Mouse (Mus musculus): ENCODE measurements around the gene Dusp16.

- TF ChIP-seq TAL1 (IDR thresholded peaks at IDR 0.05; ENCODE audit: low read length) (no peak), GATA1 (IDR thresholded peaks at IDR 0.05; ENCODE audit: low read length) (no peak)
Observed at GRCm38 (mm10) chr6:134789100-134789499, 3.3 kb downstream of the Dusp16 start.

Measured in erythroblast, embryonic 14.5 days (primary cell).